Mouse (Mus musculus) right cerebral cortex, postnatal 14 days (tissue): ENCODE data around the gene Ralb.

Source experiments
- DNase-seq: peaks from one replicate; pipeline ENCODE4 v3.0.0; 2022

The Ralb gene

DNA sequence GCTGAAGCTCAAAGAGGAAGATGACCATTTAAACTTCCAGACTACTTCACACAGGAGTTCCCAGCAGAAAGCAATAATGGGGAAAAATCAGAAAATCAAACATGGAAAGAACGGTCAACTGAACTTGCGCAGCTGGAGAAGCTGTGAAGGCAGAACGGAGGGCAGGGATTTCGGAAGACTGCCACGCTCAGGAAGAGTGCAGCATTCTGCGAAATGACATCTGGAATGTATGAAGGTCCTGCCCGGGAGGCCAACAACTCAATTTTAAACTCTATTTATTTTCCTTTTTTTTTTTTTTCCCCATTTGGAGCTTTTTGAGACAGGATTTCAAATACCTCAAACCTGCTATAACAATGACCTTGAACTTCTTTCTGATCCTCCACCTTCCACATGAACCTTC, 13.8 kb downstream of the Ralb start:
- no peak for DNase-seq

DNA sequence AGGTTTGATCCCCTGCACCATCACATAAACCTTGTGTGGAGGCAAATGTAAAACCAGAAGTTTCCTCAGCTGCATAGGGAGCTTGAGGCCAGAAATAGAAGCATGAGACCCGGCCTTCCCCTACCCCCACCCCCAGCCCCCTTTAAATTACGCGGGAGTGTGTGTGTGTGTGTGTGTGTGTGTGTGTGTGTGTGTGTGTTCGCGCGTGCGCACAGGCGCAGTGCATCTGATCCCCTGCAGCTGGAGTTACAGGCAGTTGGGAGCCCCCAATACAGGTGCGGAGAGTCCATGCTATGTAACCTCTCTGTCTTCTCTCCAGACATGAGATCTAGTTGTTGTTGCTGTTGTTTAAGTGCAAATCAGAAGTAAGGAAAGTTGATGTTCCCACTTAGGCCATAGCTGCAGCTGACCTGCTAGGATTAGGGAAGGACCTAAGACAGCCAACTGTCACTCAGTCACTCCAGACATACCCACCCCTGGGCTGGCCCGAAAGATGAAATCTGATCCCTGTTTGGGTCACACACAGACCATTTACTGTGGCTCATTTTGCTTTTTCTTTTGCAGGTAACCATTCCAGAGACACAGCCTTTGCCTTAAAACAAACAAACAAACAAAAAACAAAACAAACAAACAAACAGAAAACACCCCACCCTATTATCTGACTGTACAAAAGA, 16.5 kb downstream of the Ralb start:
- no peak for DNase-seq

DNA sequence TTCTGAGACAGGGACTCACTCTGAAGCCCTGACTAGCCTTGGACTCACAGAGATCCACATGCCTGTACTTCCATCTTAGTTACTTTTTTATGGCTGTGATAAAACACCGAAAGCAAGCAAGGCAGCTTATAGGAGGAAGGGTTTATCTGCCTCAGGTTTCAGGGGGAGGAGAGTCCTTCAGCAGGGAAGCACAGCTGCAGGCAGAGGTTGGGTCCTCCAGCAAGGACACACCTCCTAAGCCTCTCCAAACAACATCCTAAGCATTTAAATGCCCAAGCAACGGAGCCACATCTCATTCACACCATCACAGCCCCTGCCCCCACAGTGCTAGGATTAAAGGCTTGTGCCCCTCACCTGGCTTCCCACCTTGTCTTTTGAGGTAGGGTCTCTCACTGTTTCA, 18.8 kb downstream of the Ralb start:
- DNase-seq, result no peak

DNA sequence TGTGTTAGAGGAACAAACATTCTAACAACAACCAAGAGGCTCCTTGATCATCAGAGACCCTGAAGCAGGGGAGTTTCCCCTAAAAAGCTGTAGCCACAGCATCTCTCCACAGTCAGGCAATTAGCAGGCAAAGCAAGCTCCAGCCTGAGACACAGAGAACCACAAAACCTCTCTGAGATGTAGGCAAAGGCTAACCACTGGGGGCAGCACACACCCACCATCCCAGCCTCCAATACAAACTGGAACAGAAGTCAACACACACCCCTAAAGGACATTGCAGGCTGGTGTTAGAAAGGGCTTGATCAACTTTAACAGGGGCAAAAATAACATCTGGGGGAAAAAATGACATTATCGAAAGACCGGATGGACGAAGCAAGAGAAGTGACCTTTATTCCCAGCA, 20.1 kb downstream of the Ralb start:
- peak; percentile 35 for DNase-seq

DNA sequence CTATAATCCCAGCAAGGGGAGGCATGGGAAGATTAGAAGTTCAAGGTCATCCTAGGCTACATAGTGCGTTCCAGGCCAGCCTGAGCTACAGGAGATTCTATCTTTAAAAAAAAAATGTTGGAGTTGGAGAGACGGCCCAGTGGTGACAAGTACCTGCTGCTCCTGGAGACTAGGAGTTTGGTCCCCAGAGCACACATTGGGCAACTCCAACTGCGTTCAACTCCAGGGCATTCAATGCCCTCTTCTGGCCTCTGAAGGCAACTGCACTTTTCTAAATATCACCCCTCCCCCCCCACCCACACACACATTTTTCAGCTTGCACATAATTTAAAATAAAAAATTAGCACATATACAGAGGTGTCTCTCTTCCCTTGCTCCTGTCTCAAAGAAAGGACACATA, 21.7 kb downstream of the Ralb start:
- DNase-seq, result no peak

DNA sequence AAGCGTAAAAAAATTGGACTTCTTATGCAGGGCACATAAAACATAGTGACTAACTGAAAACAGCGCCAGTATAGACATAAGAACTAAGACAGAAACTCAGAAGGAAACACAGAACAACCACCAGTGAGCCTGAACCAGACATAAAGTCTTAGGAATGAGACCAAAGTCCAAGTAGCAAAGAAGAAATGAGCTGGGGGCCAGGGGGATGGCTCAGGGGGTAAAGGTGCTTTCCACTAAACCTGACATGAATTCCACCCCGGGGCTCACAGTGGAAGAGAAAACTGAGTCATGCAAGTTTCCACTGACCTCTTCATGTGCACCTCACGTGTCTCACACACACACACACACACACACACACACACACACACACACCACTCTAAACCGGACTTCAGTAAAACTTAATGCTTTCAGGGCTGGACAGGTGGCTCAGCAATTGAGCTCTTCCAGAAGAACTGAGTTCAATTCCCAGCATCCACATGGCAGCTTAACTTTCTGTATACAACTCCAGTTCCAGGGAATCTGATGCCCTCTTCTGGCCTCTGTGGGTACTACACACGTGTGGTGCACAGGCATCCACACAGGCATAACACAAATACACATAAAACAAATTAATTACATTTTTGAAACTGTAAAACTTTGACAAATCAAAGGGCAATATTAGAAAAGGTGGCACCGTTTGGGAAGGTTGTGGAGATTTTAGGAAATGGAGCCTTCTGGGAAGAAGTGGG, 23.2 kb downstream of the Ralb start:
- DNase-seq, result no peak

DNA sequence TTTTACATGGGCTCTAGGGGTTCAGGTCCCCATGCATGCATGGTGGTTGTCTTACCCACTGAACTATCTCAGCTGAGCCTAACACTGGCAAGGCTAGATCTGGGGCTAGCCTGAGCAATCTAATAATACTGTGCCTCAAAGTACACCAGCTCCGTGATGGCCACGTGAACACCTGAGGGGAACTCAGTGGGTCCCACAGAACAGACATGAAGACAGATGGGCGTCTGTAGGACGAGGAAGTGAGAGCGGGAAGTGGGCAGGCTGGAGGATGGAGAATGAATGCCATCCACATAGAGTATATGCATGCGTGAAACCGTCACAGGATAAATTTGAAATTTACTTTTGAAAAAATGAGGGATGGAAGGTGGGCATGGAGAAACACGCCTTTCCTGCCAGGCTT, 23.9 kb downstream of the Ralb start:
- no peak for DNase-seq

DNA sequence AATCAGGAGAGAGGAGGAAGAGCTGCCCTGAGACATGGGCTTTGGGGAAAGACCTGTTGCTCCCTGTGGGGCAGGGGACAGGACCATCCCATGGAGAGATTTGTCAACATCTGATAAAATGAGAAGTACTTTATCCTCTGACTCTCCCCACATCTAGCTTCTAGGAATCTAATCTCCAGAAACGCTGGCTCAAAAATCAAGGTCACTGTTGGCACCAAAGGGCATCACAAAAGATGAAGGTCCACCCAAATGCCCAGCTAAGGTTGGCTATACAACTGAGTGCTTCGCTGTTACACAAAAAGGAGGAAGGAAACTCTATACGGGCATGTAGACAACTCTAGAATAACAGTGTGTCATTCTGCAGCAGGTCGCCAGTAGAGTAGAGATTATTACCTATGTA, 25.0 kb downstream of the Ralb start:
- no peak for DNase-seq

DNA sequence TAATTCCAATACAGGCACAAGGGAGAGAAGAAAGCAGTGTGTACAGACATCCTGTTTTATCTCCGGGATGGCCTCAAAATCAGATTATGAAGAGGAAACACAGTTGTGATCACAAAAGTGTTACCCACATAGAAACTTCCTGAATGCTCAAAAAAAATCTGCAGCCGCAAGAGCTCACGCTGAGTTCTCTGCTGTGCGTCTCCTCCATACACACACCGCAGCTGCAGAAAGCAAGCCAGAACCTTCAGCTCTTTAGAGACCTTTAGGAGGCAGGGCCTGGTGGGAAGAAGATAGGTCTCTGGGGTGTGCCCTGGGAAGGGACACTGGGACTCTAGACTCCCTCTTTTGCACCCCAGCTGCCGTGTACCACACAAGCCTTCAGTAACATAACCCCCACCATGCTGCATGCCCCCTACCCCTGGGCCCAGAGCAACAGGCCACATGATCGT, 27.7 kb downstream of the Ralb start:
- DNase-seq, result no peak

DNA sequence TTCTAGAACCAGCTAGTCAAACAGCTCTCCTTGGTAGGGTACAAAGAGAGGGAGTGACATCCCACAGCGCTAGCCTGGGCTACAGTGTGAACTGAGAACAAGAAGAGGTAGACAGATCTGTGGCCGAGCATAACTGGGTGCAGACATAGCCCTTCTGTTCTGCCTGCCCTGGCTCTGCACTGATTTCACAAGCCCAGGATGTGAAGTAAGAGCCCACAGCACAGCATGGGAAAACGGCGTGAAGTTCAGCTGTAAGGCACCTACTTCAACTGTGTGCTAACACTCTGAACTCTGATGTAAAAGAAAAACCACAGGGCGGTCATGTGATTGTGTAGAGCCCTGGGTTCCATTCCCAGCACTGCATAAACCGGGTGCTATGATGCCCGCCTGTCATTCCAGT, 29.9 kb downstream of the Ralb start:
- DNase-seq, result no peak

DNA sequence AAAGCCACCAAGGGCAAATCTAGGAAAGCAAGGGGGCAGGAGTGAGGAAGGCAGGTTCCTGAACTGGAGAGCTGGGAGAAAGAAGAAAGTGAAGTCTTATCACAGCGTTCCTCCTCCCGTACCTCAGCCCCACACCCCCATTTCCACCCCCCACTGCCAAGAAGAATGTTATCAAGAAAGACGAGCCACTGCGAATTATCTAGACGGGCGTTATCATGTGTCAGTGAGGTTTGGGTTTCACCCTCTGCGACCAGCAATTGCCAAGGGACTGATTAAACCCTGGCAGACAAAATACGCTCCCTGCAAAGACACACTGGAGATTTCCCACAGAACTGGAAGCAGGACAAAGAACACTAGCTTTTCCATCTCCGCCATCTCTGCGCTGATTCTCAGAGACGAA, 31.9 kb downstream of the Ralb start:
- no peak for DNase-seq

DNA sequence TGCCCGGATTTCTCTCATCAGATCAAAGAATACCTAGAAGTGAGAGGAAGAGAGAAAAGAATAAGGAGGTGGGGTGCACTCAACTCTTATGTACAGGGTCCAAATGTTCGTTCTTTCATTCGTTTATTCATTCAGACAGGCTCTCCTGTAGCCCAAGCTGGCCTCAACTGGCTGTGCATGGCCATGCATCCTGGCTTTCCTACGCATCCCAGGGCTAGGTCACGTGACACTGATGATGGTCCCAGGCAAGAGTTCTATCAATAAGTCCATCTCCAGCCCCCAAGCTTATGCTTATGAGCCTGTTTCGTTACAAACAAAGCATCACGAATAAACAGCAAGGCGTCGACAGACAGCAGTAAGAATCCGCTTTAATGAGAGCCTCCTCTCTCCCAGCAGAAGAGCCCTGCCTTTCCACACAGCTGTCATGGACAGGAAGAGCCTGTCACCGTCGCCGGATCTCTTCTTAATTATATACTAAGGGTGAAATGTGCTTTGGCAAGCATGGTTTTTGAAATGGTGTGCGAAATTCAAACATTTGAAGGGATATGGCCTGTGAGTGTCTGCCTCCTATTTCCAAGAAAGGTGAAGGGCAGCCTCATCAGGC, 32.7 kb downstream of the Ralb start:
- DNase-seq, result no peak

DNA sequence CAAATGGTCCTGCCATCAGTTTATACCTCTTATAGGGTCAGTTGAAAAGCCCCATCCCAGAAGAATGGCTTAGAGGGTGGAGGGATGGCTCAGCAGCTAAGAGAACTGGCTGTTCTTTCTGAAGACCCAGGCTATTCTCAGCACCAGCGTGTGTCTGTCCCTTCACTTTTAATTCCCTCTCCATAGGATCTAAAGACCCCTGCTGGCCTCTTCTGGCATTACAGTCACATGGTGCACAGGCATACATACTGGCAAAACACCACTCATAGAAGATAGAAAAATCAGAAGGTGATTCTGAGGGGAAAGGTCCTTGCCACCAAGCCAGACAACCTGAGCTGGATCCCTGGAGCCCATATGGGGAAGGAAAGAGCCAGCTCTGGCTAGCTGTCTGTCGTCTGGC, 41.2 kb downstream of the Ralb start:
- DNase-seq, result peak; percentile 59

DNA sequence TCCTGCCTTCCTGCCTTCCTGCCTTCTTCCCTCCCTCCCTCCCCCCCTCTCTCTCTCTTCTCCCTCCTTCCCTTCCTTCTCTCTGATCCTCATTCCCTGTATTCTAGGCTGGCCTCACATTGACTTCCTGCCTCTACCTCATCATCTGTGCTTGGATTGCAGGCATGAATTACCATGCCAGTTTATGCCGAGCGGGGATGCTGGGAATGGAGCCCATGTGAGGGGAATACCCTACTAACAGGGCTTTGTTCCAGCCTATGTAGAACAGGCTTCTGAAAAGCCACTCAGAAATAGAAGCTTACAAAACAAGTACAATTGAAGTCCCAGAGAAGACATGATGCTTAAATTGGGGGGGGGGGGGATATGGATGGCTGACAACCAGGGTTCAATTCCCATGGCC, 44.5 kb downstream of the Ralb start:
- DNase-seq, result no peak

DNA sequence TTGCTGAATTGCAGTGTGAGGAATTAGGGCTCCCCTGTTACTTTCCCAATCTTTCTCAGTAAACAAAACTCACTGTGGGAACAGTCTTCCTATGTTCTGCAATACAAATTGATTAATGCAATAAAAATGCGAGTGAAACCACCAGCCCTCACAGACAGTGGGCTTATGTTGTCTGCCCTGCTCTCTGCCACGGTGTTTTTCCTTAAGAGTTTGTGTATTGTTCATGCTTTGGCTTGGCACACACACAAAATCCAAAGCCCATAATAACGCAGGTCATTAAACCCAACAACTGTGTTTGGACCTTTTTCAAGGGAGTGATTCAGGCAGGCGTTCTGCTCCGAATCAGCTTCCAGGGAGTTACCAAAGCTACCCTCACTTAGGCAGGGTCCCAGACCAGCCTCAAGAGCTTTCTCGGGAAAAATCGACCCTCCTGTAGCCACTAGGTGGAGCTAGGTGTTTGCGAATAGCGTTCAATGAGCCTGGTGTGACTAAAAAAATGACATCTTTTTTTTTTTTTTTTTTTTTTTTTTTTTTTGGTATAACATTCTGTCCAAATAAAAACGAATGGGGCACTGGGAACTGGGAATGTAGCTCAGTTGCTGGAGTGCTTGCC, 46.5 kb downstream of the Ralb start:
- peak; percentile 61 for DNase-seq

DNA sequence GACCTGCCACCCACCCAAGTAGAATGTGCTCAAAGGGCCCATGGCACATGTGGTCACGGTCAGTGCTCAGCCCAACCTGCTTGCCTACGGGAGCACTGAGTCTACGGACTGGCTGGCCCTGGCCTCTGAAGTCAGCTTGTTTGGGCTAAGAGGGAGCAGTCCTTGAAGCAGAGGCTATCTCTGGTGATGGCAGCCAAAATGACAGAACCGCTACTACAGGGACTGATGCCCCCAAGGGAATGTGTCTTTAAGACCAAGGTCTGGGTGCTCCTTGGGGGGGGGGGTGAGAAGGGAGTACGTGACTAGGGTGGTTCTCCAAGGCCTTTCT, 47.1 kb downstream of the Ralb start:
- no peak for DNase-seq

DNA sequence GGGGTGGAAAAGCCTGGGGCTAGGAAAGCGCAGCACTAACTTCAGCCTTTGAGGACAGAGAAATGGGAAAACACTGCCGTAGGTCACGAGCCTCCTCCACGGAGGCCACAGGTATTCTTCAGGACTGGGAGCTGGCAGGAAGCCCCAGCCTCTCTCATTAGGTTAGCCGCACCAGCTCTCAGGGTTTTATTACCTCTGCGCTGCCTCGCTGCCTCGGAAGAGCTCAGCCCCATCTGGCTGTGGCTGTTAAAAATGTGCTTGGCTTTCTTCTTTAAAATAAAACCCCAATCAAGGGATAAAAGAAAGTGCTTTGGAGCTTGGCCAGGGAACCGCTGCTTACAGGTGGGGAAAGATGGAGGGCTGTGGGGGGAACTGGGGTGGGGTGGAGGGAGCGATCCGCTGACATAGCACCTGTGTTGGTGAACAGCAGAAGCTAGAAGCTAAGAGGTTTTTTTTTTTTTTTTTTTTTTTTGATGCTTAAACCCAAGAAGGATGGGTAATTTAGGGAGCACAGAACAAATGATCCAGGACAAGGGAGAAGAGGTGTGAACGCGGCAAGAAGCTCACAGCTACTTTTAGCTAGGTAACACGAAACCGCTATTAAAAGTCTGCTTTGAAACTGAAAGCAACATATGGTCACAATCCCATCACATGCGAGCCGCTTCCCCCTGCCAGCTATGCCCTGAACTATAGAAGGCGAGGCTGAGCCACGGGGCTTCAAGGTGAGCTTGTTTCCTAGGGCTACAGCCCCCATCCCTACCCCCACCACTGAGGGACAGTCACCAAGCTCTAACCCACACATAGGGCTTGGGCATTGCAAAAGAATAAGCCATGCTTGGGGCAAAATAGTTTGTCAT, 47.7 kb downstream of the Ralb start:
- DNase-seq, result no peak

DNA sequence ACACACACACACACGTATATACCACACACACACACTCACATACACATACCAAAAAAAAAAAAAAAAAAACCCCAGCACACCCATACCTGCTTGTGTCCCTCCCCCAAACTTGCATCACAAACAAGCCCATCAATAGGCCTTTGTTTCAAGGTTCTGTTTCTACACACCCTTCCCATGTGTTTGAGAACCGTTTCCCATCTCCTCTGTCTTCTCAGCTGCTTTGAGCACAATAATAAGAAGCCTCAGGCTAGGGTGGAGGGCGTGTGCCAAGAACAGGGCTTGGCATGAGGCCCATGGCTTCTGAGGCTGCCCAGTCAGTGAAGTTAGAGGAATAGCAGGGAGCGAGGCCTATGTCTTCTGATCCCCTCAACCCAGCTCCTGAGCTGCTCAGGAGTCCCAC, 50.9 kb downstream of the Ralb start:
- peak; percentile 33 for DNase-seq

DNA sequence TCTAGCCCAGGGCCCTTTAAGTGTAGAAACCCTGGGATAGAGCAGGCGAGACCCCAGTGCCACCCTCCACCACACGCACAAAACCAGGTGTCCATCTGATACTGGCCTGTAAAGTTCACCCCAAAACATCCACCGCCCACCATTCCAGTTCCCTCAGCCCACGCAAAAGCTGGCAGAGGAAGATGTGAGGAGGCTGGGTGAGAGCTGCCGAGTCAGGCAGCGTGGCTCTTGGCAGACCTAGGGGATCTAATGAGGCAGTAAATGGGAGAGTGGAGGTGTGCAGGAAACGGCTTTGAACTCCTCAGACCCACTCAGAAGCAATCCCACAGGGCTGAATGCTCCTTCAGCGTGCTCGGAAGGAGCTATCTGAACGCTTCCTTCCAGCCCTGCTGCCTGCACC, 53.2 kb downstream of the Ralb start:
- no peak for DNase-seq

DNA sequence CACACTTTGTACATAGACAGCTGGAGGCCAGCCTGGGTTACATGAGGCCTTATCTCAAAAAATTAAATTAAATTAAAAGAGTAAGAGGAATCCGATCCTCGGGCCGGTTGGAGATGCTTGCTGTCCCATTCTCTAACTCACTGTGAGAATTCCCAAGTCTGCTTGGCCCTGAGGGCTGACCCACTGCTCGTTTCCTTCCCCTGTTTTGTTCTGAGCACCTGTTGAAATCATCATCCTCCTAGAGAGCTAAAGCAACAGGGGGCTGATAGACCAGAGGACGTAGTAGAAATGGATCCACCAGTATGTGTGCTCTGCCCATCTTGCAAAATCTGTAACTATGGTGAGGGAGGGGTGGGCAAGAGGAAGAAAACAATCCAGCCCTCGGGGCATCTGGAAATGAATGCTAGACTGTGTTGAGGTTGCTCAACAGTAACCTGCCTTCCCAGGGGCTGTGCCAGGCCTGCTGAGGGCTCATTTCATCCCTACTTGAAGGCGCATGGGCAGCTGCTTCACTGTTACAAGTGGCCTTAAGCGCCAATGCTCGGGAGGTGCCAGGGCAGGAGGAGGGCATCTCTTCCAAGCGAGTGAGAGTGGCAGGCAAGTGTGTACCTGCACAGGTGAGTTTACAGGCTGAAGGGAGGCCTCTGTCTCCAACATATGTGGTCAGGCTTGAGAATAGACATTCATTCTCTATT, 53.8 kb downstream of the Ralb start:
- DNase-seq, result no peak

DNA sequence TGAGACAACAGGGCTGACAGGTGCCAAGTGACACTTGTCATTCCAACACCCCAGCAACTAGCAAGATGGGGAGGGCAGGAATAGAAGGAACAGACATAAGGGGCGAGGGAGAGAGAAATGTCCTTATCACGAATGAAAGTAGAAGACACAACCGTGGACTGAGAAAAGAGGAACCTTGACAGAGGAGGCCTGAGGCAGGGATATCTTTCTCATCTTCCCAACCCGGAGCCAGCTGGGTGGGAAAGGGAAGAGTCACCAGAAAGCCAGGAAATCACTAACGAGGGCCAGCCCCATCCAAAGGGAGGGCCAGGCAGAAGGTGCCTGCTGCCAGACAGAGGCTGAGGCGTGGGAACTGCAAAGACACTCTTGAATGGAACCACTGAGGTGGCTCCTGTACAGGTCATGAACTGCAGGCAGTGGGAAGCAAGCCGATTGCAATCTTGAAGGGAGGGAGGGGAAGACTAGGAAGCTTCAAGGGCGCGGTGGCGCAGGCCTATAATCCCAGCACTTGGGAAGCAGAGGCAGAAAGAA, 57.8 kb downstream of the Ralb start:
- DNase-seq, result no peak
